Mouse (Mus musculus) left cerebral cortex, adult 2 months (tissue): ENCODE results near the gene Mpdu1. TPM values are rescaled to one million over a fixed set of nuclear protein-coding genes. Genes with fewer than 3 reads are reported as not detected.
"Not testable (repeated sequence)": the region's sequence is repeated elsewhere in the genome, so short reads cannot be mapped to it uniquely, and the experiment has no call there.

ENCODE experiments used
- DNase-seq, 2 experiments: peaks; one replicate each; pipeline ENCODE4 v3.0.0; 2021 to 2022; ENCODE audit warnings: low spot score in 2 of 2, mixed read lengths in 1 of 2; ENCODE audit errors: extremely low spot score in 1 of 2
- H3K27ac ChIP-seq: fragments of 200-600 bp; 2 replicates; pipeline ENCODE4 v1.8.1; 2022
- H3K4me3 ChIP-seq: fragments of 200-600 bp; 2 replicates; pipeline ENCODE4 v1.8.1; 2022
- CTCF ChIP-seq: fragments of 200-600 bp; IDR thresholded peaks from 2 replicates; pipeline ENCODE4 v1.8.1; 2022; ENCODE audit warnings: antibody characterized with exemption, mild to moderate bottlenecking, moderate library complexity
- intact Hi-C: fragments of 180-260 bp; cut with DNase I; formaldehyde crosslinking; loops from one replicate; pipeline ENCODE4 v1.15.1; 2025
- long read RNA-seq, 2 experiments: library from polyadenylated mRNA; stranded (forward); transcript quantifications; one replicate each; pipeline ENCODE4 v2.0.0; 2021; ENCODE audit warnings: borderline mapping rate in 2 of 2
- total RNA-seq, 2 experiments: library from RNA; stranded (reverse); gene quantifications; 2 replicates each; pipeline ENCODE4 v1.2.3; 2021

Mpdu1 gene
- total RNA-seq = 10 to 100 TPM; 59.0 to 59.4 TPM
- long read RNA-seq, experiment 1, transcript Mpdu1-201 (7 exons, 1,321 nt) = major isoform, 14 of 25 reads
- long read RNA-seq, experiment 1, transcript Mpdu1-202 (6 exons, 646 nt) = minor isoform, 8 of 25 reads
- long read RNA-seq, experiment 1, partial matches to known transcripts = 0 of 25 reads
- long read RNA-seq, experiment 1, other reads (novel, unspliced or antisense) = 1 of 25 reads
- long read RNA-seq, experiment 2, transcript Mpdu1-201 (7 exons, 1,321 nt) = major isoform, 6 of 15 reads
- long read RNA-seq, experiment 2, partial matches to known transcripts = 0 of 15 reads
- long read RNA-seq, experiment 2, other reads (novel, unspliced or antisense) = 4 of 15 reads

- DNase-seq = peak; percentile 92 to 94
- TF ChIP-seq CTCF = peak; percentile 43
- Histone ChIP-seq H3K27ac (peak within 1 kb of the TSS; percentile 96), H3K4me3 (peak within 1 kb of the TSS; percentile 69)
- intact Hi-C loops = loop anchor here (1.0 to 10.0 kb wide), 2 partner anchors 30 to 248 kb away; partner anchors contain the start of genes Fxr2 and Kdm6b
These were observed at the start of gene Mpdu1 for GRCm38 (mm10) chr11:69662213-69662966. Mpdu1 (minus strand) TSS chr11:69662642.

- Histone ChIP-seq H3K4me3 (no peak overlapping the region), H3K27ac (no peak overlapping the region)
- DNase-seq = no peak
- intact Hi-C loops = no loop called here
- TF ChIP-seq CTCF = no peak
These were observed 48.6 kb upstream of the Mpdu1 start for GRCm38 (mm10) chr11:69711082-69711481.

DNA sequence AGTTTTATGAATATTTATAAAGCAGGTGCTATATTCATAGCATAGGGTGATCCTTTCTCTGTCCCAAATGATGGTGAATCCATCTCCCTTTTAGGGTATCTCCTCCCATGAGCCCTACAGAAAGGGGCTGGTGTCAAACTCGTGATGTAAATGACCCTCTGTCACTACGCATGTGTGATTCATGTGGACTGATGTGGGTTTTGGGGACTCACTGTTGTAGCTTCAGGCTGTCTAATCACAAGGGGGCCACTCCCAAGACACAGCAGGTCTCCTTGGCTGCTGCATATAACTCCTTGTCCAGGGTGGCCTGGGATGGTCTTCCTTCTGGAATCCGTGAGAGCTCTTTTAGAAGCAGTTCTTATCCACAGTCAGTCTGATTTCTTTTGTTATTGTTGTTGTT is 48.0 kb upstream of the Mpdu1 start:
- no peak for TF ChIP-seq CTCF
- H3K27ac ChIP-seq = no peak overlapping the region
- no peak overlapping the region for H3K4me3 ChIP-seq
- intact Hi-C loops = no loop called here
- no peak for DNase-seq

GRCm38 (mm10) chr11:69709554-69710446 is 47.4 kb upstream of the Mpdu1 start:
- no peak overlapping the region for H3K27ac ChIP-seq

GRCm38 (mm10) chr11:69708614-69709265 is 46.3 kb upstream of the Mpdu1 start:
- no peak for DNase-seq
- TF ChIP-seq CTCF = no peak
- no peak overlapping the region for H3K4me3 ChIP-seq
- no peak overlapping the region for H3K27ac ChIP-seq
- intact Hi-C loops = no loop called here

More at GRCm38 (mm10) chr11:69709554-69710446, 47.4 kb upstream of the Mpdu1 start:
- no peak for TF ChIP-seq CTCF
- H3K4me3 ChIP-seq = no peak overlapping the region
- intact Hi-C loops = no loop called here
- DNase-seq = no peak

DNA sequence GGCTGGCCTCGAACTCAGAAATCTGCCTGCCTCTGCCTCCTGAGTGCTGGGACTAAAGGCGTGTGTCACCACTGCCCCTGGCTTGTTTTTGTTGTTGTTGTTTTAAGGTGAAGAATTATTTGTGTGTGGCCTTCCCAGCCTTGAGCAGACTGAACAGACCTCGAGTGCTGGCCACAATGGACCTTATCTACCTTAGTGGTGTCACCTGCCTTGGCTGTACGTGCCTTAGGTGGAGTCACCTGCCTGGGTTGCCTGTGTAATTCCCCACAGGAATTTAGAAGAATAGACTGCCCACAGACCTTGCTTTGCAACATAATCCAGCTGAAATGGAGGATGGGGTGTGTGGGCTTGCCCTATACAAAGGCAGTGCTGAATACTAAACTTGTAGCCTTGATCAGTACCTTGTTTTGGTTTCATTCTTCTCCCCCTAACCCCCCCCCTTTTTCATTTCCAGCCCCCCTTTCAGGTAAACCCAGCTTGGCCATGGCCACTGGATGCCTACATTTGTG is 45.5 kb upstream of the Mpdu1 start:
- intact Hi-C loops = no loop called here
- H3K4me3 ChIP-seq = no peak overlapping the region
- no peak for DNase-seq
- H3K27ac ChIP-seq = no peak overlapping the region
- TF ChIP-seq CTCF = no peak

DNA sequence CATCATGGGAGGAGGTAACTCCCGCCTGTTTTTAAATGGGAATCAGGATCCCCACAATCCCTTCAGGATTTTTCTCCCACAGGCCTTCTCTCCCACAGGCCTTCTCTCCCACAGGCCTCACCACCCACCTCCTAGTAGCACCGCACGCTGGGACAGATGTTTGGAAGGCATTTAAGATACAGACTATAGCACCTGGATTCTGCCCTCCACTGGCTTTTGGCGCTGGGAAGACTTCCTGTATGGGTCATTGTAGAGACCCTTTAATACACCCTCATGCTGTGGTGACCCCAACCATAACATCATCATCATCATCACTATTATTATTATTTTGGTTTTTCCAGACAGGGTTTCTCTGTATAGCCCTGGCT is 45.0 kb upstream of the Mpdu1 start:
- intact Hi-C loops = no loop called here
- Histone ChIP-seq H3K4me3 (no peak overlapping the region), H3K27ac (peak overlapping the region; percentile 11; the same call in 1 of the 2 replicates)
- DNase-seq = no peak
- no peak for TF ChIP-seq CTCF

GRCm38 (mm10) chr11:69706775-69707479 is 44.5 kb upstream of the Mpdu1 start:
- Histone ChIP-seq H3K27ac (peak overlapping the region; percentile 24; the same call in 1 of the 2 replicates), H3K4me3 (no peak overlapping the region)
- no peak; the same call in 1 of the 2 replicates for TF ChIP-seq CTCF
- DNase-seq = peak in 1 of 2 experiments; percentile 45
- intact Hi-C loops = no loop called here

DNA sequence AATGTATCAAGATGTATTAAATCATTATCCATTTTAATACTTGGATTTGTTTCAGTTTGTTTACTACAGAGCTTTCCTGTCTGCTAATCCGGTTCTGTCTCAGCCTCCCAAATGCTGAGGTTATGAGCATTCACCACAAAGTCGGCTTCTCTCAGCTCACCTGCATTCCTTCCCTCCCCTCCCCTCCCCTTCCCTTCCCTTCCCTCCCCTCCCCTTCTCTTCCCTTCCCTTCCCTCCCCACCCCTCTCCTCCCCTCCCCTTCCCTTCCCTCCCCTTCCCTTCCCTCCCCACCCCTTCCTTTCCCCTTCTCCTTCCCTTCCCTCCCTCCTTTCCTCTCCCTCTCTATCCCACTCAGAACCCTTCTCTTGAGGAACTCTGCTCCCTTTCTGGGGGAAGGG is 42.2 kb upstream of the Mpdu1 start:
- intact Hi-C loops = no loop called here
- DNase-seq = no peak
- TF ChIP-seq CTCF = no peak
- no peak overlapping the region for H3K4me3 ChIP-seq
- H3K27ac ChIP-seq = no peak overlapping the region

DNA sequence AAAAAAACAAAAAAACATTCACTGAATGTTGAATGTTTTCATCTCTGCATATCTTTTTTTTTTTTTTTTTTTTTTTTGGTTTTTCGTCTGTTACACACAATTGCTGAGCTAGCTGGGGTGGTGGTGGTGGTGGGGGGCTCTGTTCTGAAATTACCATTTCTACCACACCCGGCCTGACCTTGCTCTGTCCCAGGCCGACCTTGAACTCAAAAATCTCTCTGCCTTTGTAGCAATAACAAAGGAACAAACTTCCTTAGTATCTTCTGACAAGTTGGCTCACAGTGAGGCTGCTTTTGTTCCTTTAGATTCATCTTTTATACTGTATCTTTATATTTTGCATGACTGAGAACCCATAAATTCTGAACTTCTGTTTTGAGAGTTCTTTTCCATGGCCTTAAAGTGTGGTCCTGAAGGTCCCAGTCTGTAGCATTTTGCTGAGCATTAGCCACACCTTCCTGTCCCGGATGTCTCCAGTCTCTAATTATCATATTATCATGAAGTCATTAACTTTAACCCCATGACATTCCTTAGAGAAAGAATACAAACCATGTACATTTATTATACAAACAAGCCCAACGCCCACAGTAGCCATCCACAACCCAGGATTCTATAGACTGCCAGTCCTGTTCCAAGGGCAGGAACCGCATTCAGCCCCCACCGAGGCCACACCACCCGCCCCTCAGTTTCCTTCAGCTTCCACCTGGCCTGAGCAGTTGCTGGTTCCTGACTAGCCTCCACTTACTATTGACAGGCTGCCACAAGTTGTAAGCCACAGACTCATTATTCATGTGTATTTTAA is 41.6 kb upstream of the Mpdu1 start:
- no peak for TF ChIP-seq CTCF

DNA sequence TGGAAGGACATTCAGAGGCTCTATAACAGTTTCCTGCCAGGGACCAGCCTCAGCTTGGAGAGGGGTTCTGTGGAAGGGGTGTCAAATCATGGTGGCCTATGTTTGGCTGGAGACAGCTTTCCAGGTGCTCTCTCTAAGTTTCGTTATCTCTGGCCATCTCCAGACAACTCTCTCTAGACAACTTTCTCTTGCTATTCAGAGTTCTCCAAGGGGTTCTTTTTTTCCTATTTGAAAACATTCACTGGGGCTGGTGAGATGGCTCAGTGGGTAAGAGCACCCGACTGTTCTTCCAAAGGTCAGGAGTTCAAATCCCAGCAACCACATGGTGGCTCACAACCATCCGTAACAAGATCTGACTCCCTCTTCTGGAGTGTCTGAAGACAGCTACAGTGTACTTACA is 40.9 kb upstream of the Mpdu1 start:
- intact Hi-C loops, H3K27ac ChIP-seq: not testable (repeated sequence)

More for the DNA sequence above, 41.6 kb upstream of the Mpdu1 start:
- intact Hi-C loops = no loop called here
- H3K4me3 ChIP-seq = no peak overlapping the region
- DNase-seq = no peak
- H3K27ac ChIP-seq = no peak overlapping the region

DNA sequence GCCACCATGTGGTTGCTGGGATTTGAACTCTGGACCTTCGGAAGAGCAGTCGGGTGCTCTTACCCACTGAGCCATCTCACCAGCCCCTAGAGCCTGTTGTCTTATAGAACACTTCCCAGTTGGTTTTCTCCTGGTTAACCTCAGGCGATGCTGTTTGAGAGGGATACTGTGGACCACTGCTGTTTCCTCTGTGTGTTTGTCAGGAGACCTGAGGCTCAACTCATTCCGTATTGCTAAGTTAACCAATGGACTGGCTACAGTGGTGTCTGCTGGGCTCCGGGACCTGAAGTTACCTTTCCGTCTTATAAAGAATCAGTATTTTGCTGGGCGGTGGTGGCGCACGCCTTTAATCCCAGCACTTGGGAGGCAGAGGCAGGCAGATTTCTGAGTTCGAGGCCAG is 40.4 kb upstream of the Mpdu1 start:
- H3K27ac ChIP-seq, H3K4me3 ChIP-seq, DNase-seq, intact Hi-C loops: not testable (repeated sequence)

More for the DNA sequence above, 40.9 kb upstream of the Mpdu1 start:
- not testable (repeated sequence) for DNase-seq, H3K4me3 ChIP-seq
